Mouse (Mus musculus) brain, embryonic 14.5 days (tissue): ENCODE data around the gene Timm17b.

ENCODE experiments used
- CTCF ChIP-seq: fragments of 200-500 bp; IDR thresholded peaks from 2 replicates; pipeline ENCODE4 v1.5.1; 2012; ENCODE audit warnings: inconsistent platforms, mild to moderate bottlenecking, moderate library complexity, borderline replicate concordance; ENCODE audit not compliant: insufficient read depth, insufficient read length; ENCODE audit errors: extremely low read depth
- POLR2A ChIP-seq: fragments of 200-500 bp; IDR thresholded peaks from 2 replicates; pipeline ENCODE4 v1.6.1; 2012; ENCODE audit warnings: mild to moderate bottlenecking, inconsistent platforms, borderline replicate concordance; ENCODE audit not compliant: poor library complexity, insufficient read depth, insufficient read length, severe bottlenecking; ENCODE audit errors: extremely low read depth

DNA sequence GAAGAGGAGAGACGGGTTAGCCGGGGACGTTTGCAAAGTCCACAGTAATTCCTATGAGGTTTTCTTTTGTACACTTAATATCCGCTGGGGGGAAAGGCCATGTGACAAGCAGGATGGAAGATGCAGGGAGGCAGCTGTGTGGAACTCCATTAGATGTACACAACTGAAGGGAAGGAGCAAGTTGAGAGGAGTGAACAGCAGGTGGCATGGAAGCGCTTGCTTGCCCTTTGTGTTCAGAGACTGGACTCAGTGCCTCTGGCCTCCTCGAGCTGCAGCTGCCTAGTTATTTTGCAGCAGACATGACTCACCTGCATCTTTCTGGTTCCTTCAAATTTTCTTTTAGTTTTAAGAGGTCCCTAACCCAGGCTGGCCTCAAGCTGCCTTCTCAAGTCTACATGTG, 11.3 kb downstream of the Timm17b start:
- TF ChIP-seq CTCF (no peak), POLR2A (no peak)
